Mouse (Mus musculus): ENCODE results near the gene E4f1.

E4f1 gene

GRCm38 (mm10) chr17:24414230-24414976 lies 55.7 kb downstream of the E4f1 start, which contains the start of gene Rnps1:
Rnps1 (plus strand) TSS chr17:24414565.
- peak; percentile 92 for DNase-seq

- peak; percentile 54 for DNase-seq
Observed at GRCm38 (mm10) chr17:24413557-24414211, 56.4 kb downstream of the E4f1 start.

DNA sequence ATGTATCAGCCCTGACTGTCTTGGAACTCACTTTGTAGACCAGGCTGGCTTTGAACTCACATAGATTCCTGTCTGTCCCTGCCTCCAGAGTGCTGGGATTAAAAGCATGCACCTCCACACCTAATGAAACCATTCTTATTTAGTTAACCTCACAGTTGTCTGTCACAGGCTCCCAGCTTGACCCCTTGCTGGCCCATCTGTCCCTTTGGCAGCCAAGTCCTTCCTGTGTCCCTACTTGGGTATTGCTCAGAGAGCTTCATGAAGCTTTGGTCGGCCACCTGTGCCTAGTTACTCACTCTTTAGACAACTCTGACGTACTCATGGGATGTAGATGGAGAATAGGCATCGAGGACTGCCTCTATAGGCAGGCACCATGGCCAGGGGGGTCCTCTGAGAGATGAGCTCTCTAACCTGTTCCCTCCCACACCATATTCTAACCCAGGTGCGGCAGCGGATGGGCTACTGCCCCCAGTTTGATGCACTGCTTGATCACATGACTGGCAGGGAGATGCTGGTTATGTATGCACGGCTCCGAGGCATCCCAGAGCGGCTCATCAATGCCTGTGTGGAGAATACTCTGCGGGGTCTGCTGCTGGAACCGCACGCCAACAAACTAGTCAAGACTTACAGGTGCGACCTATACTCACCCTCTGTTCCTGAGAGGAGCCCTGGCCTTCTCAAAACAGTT lies 62.9 kb downstream of the E4f1 start:
- no peak for DNase-seq

GRCm38 (mm10) chr17:24402371-24402770 lies 67.7 kb downstream of the E4f1 start:
- no peak for DNase-seq

DNA sequence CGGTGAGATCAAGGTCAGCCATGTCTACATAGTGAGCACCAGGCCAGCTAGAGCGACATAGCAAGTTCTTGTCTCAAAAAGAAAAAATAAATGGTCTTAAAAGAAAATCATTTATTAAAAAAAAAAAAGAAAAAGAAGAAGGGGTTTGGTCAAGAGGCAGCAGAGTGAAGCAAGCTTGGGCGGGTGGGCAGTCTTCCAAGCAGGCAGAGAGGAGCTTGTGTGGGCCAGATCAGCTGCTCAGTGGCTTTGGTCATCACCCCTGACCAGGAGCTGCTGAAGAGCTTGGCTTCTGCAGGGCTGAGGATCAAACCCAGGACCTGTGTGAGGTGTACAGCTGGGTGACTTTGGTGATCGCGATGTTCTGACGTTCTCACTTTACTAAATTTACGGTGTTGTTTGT lies 75.7 kb downstream of the E4f1 start:
- no peak for DNase-seq
